Mouse (Mus musculus) midbrain, embryonic 12.5 days (tissue): ENCODE measurements around the gene Bcas3. TPM values are rescaled to one million over a fixed set of nuclear protein-coding genes. Genes with fewer than 3 reads are reported as not detected.

Experiments
- ATAC-seq: fragments of 200-750 bp; cut with Nextera tagmentation; 2 replicates; pipeline ENCODE4 v1.8.0; 2017; ENCODE audit warnings: low read depth, moderate TSS enrichment, moderate library complexity; ENCODE audit not compliant: low FRiP score
- H3K27ac ChIP-seq: fragments of 300-500 bp; sonication (generic); replicated peaks from 2 replicates; pipeline ENCODE4 v1.5.1; 2016; ENCODE audit warnings: mild to moderate bottlenecking
- H3K27me3 ChIP-seq: fragments of 300-500 bp; sonication (generic); 2 replicates; pipeline ENCODE4 v1.6.1; 2016; ENCODE audit warnings: mild to moderate bottlenecking
- H3K36me3 ChIP-seq: fragments of 300-500 bp; sonication (generic); 2 replicates; pipeline ENCODE4 v1.6.1; 2016
- H3K4me1 ChIP-seq: fragments of 300-500 bp; sonication (generic); 2 replicates; pipeline ENCODE4 v1.6.1; 2016
- H3K4me2 ChIP-seq: fragments of 300-500 bp; sonication (generic); replicated peaks from 2 replicates; pipeline ENCODE4 v1.6.1; 2016; ENCODE audit warnings: mild to moderate bottlenecking, moderate library complexity
- H3K4me3 ChIP-seq: fragments of 300-500 bp; sonication (generic); 2 replicates; pipeline ENCODE4 v1.5.1; 2016; ENCODE audit warnings: mild to moderate bottlenecking
- H3K9ac ChIP-seq: fragments of 300-500 bp; sonication (generic); replicated peaks from 2 replicates; pipeline ENCODE4 v1.6.1; 2016; ENCODE audit warnings: mild to moderate bottlenecking, moderate library complexity
- H3K9me3 ChIP-seq: fragments of 300-500 bp; sonication (generic); 2 replicates; pipeline ENCODE4 v1.6.1; 2016; ENCODE audit warnings: mild to moderate bottlenecking
- WGBS: fragments of 180-500 bp; shearing (Covaris S2); methylation state at CpG from one replicate; pipeline ENCODE4 v1.1.7; 2016; 5-methylcytosine and 5-hydroxymethylcytosine counted together
- polyA plus RNA-seq: library from polyadenylated mRNA; unstranded; fragments of >200 nt; fragmentation: Nextera tagmentation; extraction: Ambion mirVana; gene quantifications from 2 replicates; pipeline ENCODE4 v1.2.1, GENCODE M21; 2016

The Bcas3 gene
- polyA plus RNA-seq, 1 experiment from 2014 or later, result 26.8 TPM

DNA sequence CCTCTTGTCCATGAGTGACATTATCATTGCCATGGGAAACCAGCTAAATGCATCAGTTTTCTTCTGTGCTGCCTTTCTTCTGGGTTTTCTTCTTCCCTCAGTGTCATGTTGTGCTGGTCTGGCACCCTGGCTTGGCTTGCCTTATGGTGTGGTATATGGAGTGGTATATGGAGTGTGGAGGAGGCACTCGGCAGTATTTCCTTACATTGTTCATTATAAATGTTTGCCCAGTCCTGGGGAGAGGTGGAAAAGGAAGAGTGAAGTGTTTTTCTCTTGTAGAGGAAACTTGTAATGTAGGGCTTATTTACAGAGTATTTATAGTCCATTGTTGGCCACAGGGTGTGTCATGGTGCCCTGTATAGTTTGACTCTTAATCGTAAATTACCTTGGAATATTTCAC, 212.1 kb downstream of the Bcas3 start:
- Histone ChIP-seq H3K4me3 (no peak overlapping the region), H3K4me1 (peaks cover 6% of the 10 kb centered on the region; the same call in 1 of the 2 replicates), H3K27me3 (peaks cover 4% of the 10 kb centered on the region; the same call in 1 of the 2 replicates), H3K9me3 (no peaks in the 10 kb centered on the region), H3K4me2 (no peak overlapping the region), H3K9ac (no peak overlapping the region), H3K27ac (no peak overlapping the region), H3K36me3 (no peaks in the 10 kb centered on the region)
- 95% methylated on average over 2 of the region's 2 CpGs for WGBS
- no peak for ATAC-seq

- WGBS, result 39% methylated on average over 3 of the region's 3 CpGs
These were observed 218.1 kb downstream of the Bcas3 start for GRCm38 (mm10) chr11:85571040-85571439.

DNA sequence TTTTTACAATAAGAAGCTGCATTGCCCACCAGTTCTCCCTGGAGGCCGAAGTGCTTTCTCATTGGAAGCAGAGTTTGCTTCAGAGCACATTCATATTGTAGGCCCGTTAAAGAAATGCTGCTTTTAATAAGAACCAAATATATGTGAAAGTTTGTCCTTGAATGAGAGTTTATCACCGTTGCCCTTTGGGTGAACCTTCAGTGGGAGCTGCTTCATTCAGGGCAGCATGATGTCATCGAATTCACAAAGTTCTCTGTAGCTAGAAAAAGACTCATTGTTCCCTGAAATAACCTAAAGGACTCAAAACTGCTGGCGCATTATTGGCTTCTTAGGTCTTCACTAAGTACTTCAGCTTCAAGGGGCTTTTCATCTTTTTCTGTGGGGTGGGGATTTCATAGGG, 219.0 kb downstream of the Bcas3 start:
- H3K36me3 ChIP-seq, result no peaks in the 10 kb centered on the region
- H3K27ac ChIP-seq, result no peak overlapping the region
- H3K4me2 ChIP-seq, result no peak overlapping the region
- no peak overlapping the region for H3K4me3 ChIP-seq
- H3K27me3 ChIP-seq, result peaks cover 4% of the 10 kb centered on the region; the same call in 1 of the 2 replicates
- H3K9ac ChIP-seq, result no peak overlapping the region
- ATAC-seq, result no peak
- WGBS, result 40% methylated on average over 5 of the region's 5 CpGs
- H3K4me1 ChIP-seq, result peaks cover 20% of the 10 kb centered on the region
- H3K9me3 ChIP-seq, result no peaks in the 10 kb centered on the region

More at GRCm38 (mm10) chr11:85571040-85571439, 218.1 kb downstream of the Bcas3 start:
- Histone ChIP-seq H3K9me3 (no peaks in the 10 kb centered on the region), H3K4me1 (peaks cover 26% of the 10 kb centered on the region), H3K4me3 (no peak overlapping the region), H3K36me3 (no peaks in the 10 kb centered on the region), H3K9ac (no peak overlapping the region), H3K27me3 (peaks cover 4% of the 10 kb centered on the region; the same call in 1 of the 2 replicates), H3K4me2 (no peak overlapping the region), H3K27ac (no peak overlapping the region)
- no peak for ATAC-seq

DNA sequence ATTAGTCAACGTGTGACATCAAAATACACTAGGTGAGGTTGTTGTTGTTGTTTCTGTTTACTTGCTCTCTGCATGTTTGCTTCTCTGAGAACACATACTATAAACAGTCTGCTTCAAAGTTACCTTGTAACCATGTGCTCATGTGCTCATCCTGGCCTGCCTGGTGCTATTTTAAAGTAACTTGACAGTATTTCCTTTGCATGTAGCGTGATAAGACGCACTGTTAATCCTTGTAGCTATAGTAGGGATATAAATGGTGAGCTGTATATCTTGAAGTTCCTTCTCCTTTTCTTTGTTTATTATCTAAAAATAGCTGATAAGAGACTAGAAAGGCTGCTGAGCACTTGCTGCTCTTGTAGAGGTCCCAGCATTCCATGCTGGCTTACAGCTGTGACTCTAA, 219.6 kb downstream of the Bcas3 start:
- H3K27me3 ChIP-seq, result peaks cover 4% of the 10 kb centered on the region; the same call in 1 of the 2 replicates
- no peak overlapping the region for H3K4me3 ChIP-seq
- no peak overlapping the region for H3K27ac ChIP-seq
- no peak overlapping the region for H3K4me2 ChIP-seq
- peaks cover 22% of the 10 kb centered on the region for H3K4me1 ChIP-seq
- H3K9me3 ChIP-seq, result no peaks in the 10 kb centered on the region
- 82% methylated on average over 3 of the region's 3 CpGs for WGBS
- no peaks in the 10 kb centered on the region for H3K36me3 ChIP-seq
- no peak for ATAC-seq
- no peak overlapping the region for H3K9ac ChIP-seq

- H3K4me3 ChIP-seq, result no peak overlapping the region
- no peaks in the 10 kb centered on the region for H3K36me3 ChIP-seq
- H3K9ac ChIP-seq, result no peak overlapping the region
- peaks cover 29% of the 10 kb centered on the region for H3K4me1 ChIP-seq
- H3K27ac ChIP-seq, result no peak overlapping the region
- no peak for ATAC-seq
- no peaks in the 10 kb centered on the region for H3K27me3 ChIP-seq
- no peak overlapping the region for H3K4me2 ChIP-seq
- WGBS, result 15% methylated on average over 4 of the region's 4 CpGs
- no peaks in the 10 kb centered on the region for H3K9me3 ChIP-seq
These were observed 221.5 kb downstream of the Bcas3 start for GRCm38 (mm10) chr11:85574496-85574895.

- no peak for ATAC-seq
- Histone ChIP-seq H3K27ac (no peak overlapping the region), H3K36me3 (no peaks in the 10 kb centered on the region), H3K4me3 (no peak overlapping the region), H3K4me2 (no peak overlapping the region), H3K9ac (no peak overlapping the region), H3K27me3 (no peaks in the 10 kb centered on the region), H3K9me3 (no peaks in the 10 kb centered on the region), H3K4me1 (0 out of 2 replicates have a peak, but pooled peaks cover 9% of the 10 kb centered on the region)
- 56% methylated on average over 15 of the region's 15 CpGs for WGBS
These were observed 225.1 kb downstream of the Bcas3 start for GRCm38 (mm10) chr11:85577816-85578645.

DNA sequence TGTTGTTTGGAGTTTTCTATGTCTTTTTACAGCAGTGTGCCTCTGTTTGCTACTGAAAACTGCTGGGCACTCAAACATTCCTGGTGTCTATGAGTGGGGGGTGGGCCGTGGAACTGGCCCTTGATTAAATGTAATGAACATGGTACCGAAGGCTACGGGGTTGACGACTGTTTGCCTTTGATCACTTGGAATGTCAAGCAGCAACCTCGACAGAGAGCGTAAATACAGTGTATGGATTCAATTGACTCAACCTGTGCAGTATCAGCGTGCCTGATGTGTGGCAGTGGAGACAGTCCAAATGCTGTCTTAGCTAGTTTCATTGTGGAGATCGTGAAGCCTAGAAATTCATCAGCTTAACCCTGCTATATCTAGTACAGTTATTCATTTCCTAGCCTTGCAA, 231.1 kb downstream of the Bcas3 start:
- no peak overlapping the region for H3K9ac ChIP-seq
- no peak overlapping the region for H3K4me3 ChIP-seq
- no peaks in the 10 kb centered on the region for H3K4me1 ChIP-seq
- ATAC-seq, result no peak
- no peaks in the 10 kb centered on the region for H3K9me3 ChIP-seq
- H3K27me3 ChIP-seq, result no peaks in the 10 kb centered on the region
- no peaks in the 10 kb centered on the region for H3K36me3 ChIP-seq
- H3K27ac ChIP-seq, result no peak overlapping the region
- 67% methylated on average over 8 of the region's 8 CpGs for WGBS
- no peak overlapping the region for H3K4me2 ChIP-seq

DNA sequence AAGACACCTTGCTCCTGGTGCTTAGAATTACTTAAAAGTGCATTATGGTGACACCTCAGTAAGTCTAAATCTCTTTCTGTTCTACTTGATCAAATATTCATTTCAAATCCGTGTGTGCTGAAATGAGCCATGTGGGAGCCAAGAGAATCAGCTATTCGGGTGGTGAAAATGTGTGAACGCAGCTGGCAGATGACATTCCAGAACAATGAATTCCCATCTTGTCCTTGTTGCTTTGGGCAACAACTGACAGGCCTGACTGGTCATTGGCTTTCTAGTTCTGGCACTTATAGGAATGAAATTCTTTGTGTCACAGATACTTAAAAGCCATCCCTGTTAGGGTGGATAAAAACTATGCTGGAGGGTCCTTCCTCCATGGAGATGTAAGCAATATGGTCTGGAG, 240.7 kb downstream of the Bcas3 start:
- Histone ChIP-seq H3K36me3 (no peaks in the 10 kb centered on the region), H3K27ac (no peak overlapping the region), H3K4me2 (no peak overlapping the region), H3K27me3 (no peaks in the 10 kb centered on the region), H3K9me3 (no peaks in the 10 kb centered on the region), H3K4me3 (no peak overlapping the region), H3K4me1 (no peaks in the 10 kb centered on the region), H3K9ac (no peak overlapping the region)
- no peak for ATAC-seq
- WGBS, result 77% methylated on average over 3 of the region's 3 CpGs

- Histone ChIP-seq H3K9ac (no peak overlapping the region), H3K4me3 (no peak overlapping the region), H3K4me2 (no peak overlapping the region), H3K36me3 (no peaks in the 10 kb centered on the region), H3K27me3 (no peaks in the 10 kb centered on the region), H3K4me1 (no peaks in the 10 kb centered on the region), H3K9me3 (no peaks in the 10 kb centered on the region), H3K27ac (no peak overlapping the region)
- ATAC-seq, result no peak
These were observed 246.3 kb downstream of the Bcas3 start for GRCm38 (mm10) chr11:85599251-85599650.

GRCm38 (mm10) chr11:85603546-85604322, 250.8 kb downstream of the Bcas3 start:
- Histone ChIP-seq H3K9ac (no peak overlapping the region), H3K4me1 (no peaks in the 10 kb centered on the region), H3K9me3 (no peaks in the 10 kb centered on the region), H3K27me3 (no peaks in the 10 kb centered on the region), H3K36me3 (no peaks in the 10 kb centered on the region), H3K4me2 (no peak overlapping the region), H3K27ac (no peak overlapping the region), H3K4me3 (no peak overlapping the region)
- no peak for ATAC-seq
- 91% methylated on average over 3 of the region's 3 CpGs for WGBS

DNA sequence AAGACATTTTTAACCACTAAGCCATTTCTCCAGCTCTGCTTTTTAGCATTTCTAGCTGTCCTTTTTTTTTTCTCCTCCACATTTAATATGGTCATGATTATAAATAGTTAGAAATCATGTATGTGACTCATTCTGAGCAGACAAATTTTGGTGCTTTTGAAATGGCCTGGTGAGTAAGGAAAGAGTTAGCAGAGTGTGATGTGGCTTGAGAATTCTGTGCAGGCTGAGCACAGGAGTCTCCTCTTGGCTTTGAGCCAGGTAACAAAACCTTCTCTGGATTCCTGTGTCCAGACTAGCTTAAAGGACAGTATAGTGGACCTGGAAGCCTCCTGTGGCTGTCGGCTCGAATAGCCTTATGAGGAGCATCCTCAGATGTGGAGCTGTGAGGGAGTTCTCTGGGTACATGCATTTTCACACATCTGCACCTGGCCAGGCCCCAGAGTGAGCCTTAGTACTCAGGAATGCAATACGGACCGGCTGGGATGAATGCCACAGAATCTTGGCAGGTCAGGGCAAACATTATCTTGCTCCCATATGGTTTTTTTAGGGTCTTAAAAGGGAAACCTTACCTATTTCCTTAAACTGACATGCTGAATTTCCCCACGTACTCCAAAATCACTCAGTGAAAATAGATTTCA, 256.5 kb downstream of the Bcas3 start:
- 85% methylated on average over 5 of the region's 5 CpGs for WGBS

DNA sequence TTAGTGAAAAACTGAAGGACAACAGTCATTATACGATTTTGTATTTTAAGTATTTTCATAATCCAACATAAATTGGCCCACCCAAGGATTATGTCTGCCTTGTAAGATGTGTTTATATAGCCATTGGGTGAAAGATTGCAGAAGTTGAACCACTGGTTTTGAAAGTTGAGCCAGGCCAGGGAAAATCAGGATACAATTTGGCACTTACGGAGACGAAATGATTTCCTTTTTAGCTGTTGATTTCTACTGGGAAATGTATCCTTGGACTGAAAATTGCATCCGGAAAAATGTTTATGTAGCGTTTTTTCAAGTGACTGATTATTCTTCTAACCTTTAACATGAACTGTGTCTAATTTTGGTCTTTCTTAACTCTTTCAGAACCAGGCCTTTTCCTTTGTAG, 260.1 kb downstream of the Bcas3 start:
- H3K9ac ChIP-seq, result no peak overlapping the region
- H3K4me1 ChIP-seq, result no peaks in the 10 kb centered on the region
- no peak overlapping the region for H3K4me2 ChIP-seq
- H3K4me3 ChIP-seq, result no peak overlapping the region
- H3K27me3 ChIP-seq, result no peaks in the 10 kb centered on the region
- 84% methylated on average over 5 of the region's 5 CpGs for WGBS
- no peaks in the 10 kb centered on the region for H3K36me3 ChIP-seq
- ATAC-seq, result no peak
- H3K27ac ChIP-seq, result no peak overlapping the region
- H3K9me3 ChIP-seq, result no peaks in the 10 kb centered on the region

More for the DNA sequence above, 256.5 kb downstream of the Bcas3 start:
- no peaks in the 10 kb centered on the region for H3K4me1 ChIP-seq
- no peak overlapping the region for H3K27ac ChIP-seq
- no peak for ATAC-seq
- no peaks in the 10 kb centered on the region for H3K27me3 ChIP-seq
- H3K4me3 ChIP-seq, result no peak overlapping the region
- H3K4me2 ChIP-seq, result no peak overlapping the region
- H3K36me3 ChIP-seq, result no peaks in the 10 kb centered on the region
- no peaks in the 10 kb centered on the region for H3K9me3 ChIP-seq
- H3K9ac ChIP-seq, result no peak overlapping the region
